Mouse (Mus musculus): Measurements from ENCODE around the gene Gm10840. TPM values are rescaled to one million over a fixed set of nuclear protein-coding genes. Genes with fewer than 3 reads are reported as not detected.

Gene Gm10840
- total RNA-seq (2014; rRNA removed; ENCODE audit: low replicate concordance) = not detected in 2 replicates
- polyA plus RNA-seq (2015; fragmentation: Nextera tagmentation; extraction: Ambion mirVana) = not detected in 2 replicates

- H3K27ac ChIP-seq (ENCODE audit: low read depth) = peak within 1 kb of the TSS; percentile 82
- H3K4me2 ChIP-seq (ENCODE audit: low read depth, low read length) = peak within 1 kb of the TSS; percentile 97
- H3K4me3 ChIP-seq (ENCODE audit: low read depth, low read length) = peak within 1 kb of the TSS; percentile 82
- DNase-seq (ENCODE audit: low spot score) (peak; percentile 30), ATAC-seq (ENCODE audit: insufficient read depth, low read depth) (peak; percentile 15)
- WGBS = 40% methylated on average over 22 of the region's 22 CpGs
- no peaks in the 10 kb centered on the region for H3K4me1 ChIP-seq (ENCODE audit: control insufficient read depth, insufficient read depth)
- no peaks in the 10 kb centered on the region for H3K9me3 ChIP-seq (replicated peaks; ENCODE audit: control insufficient read depth, low read length)
- H3K27me3 ChIP-seq (ENCODE audit: control insufficient read depth, insufficient read depth, low read length) = no peaks in the 10 kb centered on the region
- peak within 1 kb of the TSS; percentile 88 for H3K9ac ChIP-seq (replicated peaks; ENCODE audit: low read depth, low read length)
- no peak for TF ChIP-seq EP300 (IDR thresholded peaks at IDR 0.05; ENCODE audit: low read depth)
- no peak for TF ChIP-seq CTCF (IDR thresholded peaks at IDR 0.05; ENCODE audit: low read depth)
- 0 out of 2 replicates have a peak, but pooled peaks cover 15% of the 10 kb centered on the region for H3K36me3 ChIP-seq (replicated peaks; ENCODE audit: control insufficient read depth, insufficient read depth, low read length)
Observed at GRCm38 (mm10) chr11:106160841-106161721, at the start of gene Gm10840, which contains the start of gene Limd2. Gene Gm10840 (plus strand): TSS chr11:106160850. Gene Limd2 (minus strand): TSS chr11:106160860.

- no peaks in the 10 kb centered on the region for H3K9me3 ChIP-seq (replicated peaks; ENCODE audit: control insufficient read depth, low read length)
- H3K27ac ChIP-seq (ENCODE audit: low read depth) = no peak overlapping the region
- H3K4me3 ChIP-seq (ENCODE audit: low read depth, low read length) = no peak overlapping the region
- H3K4me2 ChIP-seq (ENCODE audit: low read depth, low read length) = no peak overlapping the region
- H3K4me1 ChIP-seq (ENCODE audit: control insufficient read depth, insufficient read depth) = no peaks in the 10 kb centered on the region
- ATAC-seq (ENCODE audit: insufficient read depth, low read depth) (no peak), DNase-seq (ENCODE audit: low spot score) (no peak)
- TF ChIP-seq CTCF (IDR thresholded peaks at IDR 0.05; ENCODE audit: low read depth) (no peak), EP300 (IDR thresholded peaks at IDR 0.05; ENCODE audit: low read depth) (no peak)
- H3K27me3 ChIP-seq (ENCODE audit: control insufficient read depth, insufficient read depth, low read length) = no peaks in the 10 kb centered on the region
- no peak overlapping the region for H3K9ac ChIP-seq (replicated peaks; ENCODE audit: low read depth, low read length)
- peaks cover 52% of the 10 kb centered on the region for H3K36me3 ChIP-seq (replicated peaks; ENCODE audit: control insufficient read depth, insufficient read depth, low read length)
Observed at GRCm38 (mm10) chr11:106111688-106112087, 49.0 kb upstream of the Gm10840 start.

DNA sequence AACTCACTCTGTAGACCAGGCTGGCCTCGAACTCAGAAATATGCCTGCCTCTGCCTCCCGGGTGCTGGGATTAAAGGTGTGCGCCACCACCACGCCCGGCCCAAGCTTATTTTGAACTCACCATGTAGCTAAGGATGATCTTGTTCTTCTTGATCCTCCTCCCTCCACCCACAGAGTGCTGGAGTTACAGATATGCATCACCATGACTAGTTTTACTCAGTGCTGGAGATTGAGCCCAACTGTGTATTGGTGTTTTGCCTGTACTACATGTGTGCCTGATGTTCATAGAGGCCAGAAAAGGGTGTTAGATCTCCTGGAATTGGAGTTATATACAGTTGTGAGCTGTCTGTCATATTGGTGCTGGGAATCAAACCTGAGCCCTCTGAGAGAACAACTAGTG, 38.4 kb upstream of the Gm10840 start:
- TF ChIP-seq EP300 (IDR thresholded peaks at IDR 0.05; ENCODE audit: low read depth) = no peak
- no peak for TF ChIP-seq CTCF (IDR thresholded peaks at IDR 0.05; ENCODE audit: low read depth)
- Histone ChIP-seq H3K36me3 (replicated peaks; ENCODE audit: control insufficient read depth, insufficient read depth, low read length) (peaks cover 66% of the 10 kb centered on the region), H3K4me3 (ENCODE audit: low read depth, low read length) (no peak overlapping the region), H3K9ac (replicated peaks; ENCODE audit: low read depth, low read length) (no peak overlapping the region), H3K27me3 (ENCODE audit: control insufficient read depth, insufficient read depth, low read length) (no peaks in the 10 kb centered on the region), H3K9me3 (replicated peaks; ENCODE audit: control insufficient read depth, low read length) (no peaks in the 10 kb centered on the region), H3K4me1 (ENCODE audit: control insufficient read depth, insufficient read depth) (no peaks in the 10 kb centered on the region), H3K4me2 (ENCODE audit: low read depth, low read length) (no peak overlapping the region), H3K27ac (ENCODE audit: low read depth) (peak overlapping the region; percentile 57)
- no peak for ATAC-seq (ENCODE audit: insufficient read depth, low read depth)
- WGBS = 94% methylated on average over 5 of the region's 5 CpGs
- DNase-seq (ENCODE audit: low spot score) = no peak

DNA sequence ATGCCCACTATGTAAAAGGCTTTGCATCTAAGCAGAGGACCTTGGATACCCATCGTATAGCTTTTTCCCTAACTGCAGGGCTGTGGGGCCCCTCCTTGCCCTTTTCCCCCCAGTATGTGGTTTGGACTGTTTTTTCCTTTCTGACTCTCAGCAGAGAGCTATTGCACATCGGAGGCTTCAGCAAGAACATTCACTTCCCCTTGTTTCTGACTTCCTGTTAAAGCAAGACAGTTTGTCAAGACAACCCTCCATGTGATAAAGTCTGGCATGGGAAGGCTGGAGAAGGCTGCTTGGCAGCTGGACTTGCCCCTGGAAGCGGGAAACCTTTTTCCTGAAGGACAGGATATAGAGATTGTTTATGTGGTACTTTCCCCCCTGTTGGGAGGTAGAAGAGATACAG, 37.9 kb upstream of the Gm10840 start:
- Histone ChIP-seq H3K36me3 (replicated peaks; ENCODE audit: control insufficient read depth, insufficient read depth, low read length) (peaks cover 61% of the 10 kb centered on the region), H3K4me1 (ENCODE audit: control insufficient read depth, insufficient read depth) (no peaks in the 10 kb centered on the region), H3K4me2 (ENCODE audit: low read depth, low read length) (no peak overlapping the region), H3K4me3 (ENCODE audit: low read depth, low read length) (no peak overlapping the region), H3K27me3 (ENCODE audit: control insufficient read depth, insufficient read depth, low read length) (no peaks in the 10 kb centered on the region), H3K9me3 (replicated peaks; ENCODE audit: control insufficient read depth, low read length) (no peaks in the 10 kb centered on the region), H3K27ac (ENCODE audit: low read depth) (peak overlapping the region; percentile 57), H3K9ac (replicated peaks; ENCODE audit: low read depth, low read length) (no peak overlapping the region)
- TF ChIP-seq EP300 (IDR thresholded peaks at IDR 0.05; ENCODE audit: low read depth) (0 out of 2 replicates have a peak, but pooled peaks have one; percentile 24), CTCF (IDR thresholded peaks at IDR 0.05; ENCODE audit: low read depth) (no peak)
- no peak for ATAC-seq (ENCODE audit: insufficient read depth, low read depth)
- WGBS = 53% methylated on average over 3 of the region's 3 CpGs
- DNase-seq (ENCODE audit: low spot score) = peak; percentile 26

GRCm38 (mm10) chr11:106124784-106125183, 35.9 kb upstream of the Gm10840 start:
- H3K27ac ChIP-seq (ENCODE audit: low read depth) = no peak overlapping the region
- no peaks in the 10 kb centered on the region for H3K9me3 ChIP-seq (replicated peaks; ENCODE audit: control insufficient read depth, low read length)
- no peak overlapping the region for H3K4me3 ChIP-seq (ENCODE audit: low read depth, low read length)
- ATAC-seq (ENCODE audit: insufficient read depth, low read depth) (no peak), DNase-seq (ENCODE audit: low spot score) (no peak)
- WGBS = 75% methylated on average over 4 of the region's 4 CpGs
- H3K36me3 ChIP-seq (replicated peaks; ENCODE audit: control insufficient read depth, insufficient read depth, low read length) = peaks cover 56% of the 10 kb centered on the region
- H3K27me3 ChIP-seq (ENCODE audit: control insufficient read depth, insufficient read depth, low read length) = no peaks in the 10 kb centered on the region
- H3K9ac ChIP-seq (replicated peaks; ENCODE audit: low read depth, low read length) = no peak overlapping the region
- no peak overlapping the region for H3K4me2 ChIP-seq (ENCODE audit: low read depth, low read length)
- TF ChIP-seq CTCF (IDR thresholded peaks at IDR 0.05; ENCODE audit: low read depth) (no peak), EP300 (IDR thresholded peaks at IDR 0.05; ENCODE audit: low read depth) (no peak)
- no peaks in the 10 kb centered on the region for H3K4me1 ChIP-seq (ENCODE audit: control insufficient read depth, insufficient read depth)

Data from heart, postnatal 0 days (tissue).